29 mouse cellular contexts compared by ENCODE assay signal in genomic region chr14:78117671-78118070, GRCm38 (mm10). TPM values are rescaled to one million over a fixed set of nuclear protein-coding genes. Genes with fewer than 3 reads are reported as not detected.
"Had no signal": no experiment of that assay in that cellular context is flagged by ENCODE, and none has a peak within 500 bp of the region (broad histone marks: within the 10 kb centered on the region; RNA-seq: fewer than 3 reads in every experiment).

No protein-coding gene starts in this region.

- H3K27me3 ChIP-seq: heart, embryonic 12.5 days; hindbrain, embryonic 13.5 days; hindbrain, embryonic 15.5 days; limb, embryonic 12.5 days; liver, embryonic 13.5 days; liver, embryonic 15.5 days had no signal

- ATAC-seq: hindbrain, postnatal 0 days; intestine, embryonic 16.5 days; liver, postnatal 0 days had no signal

- H3K27ac ChIP-seq: heart, embryonic 10.5 days; hindbrain, embryonic 13.5 days; hindbrain, embryonic 15.5 days; hindbrain, postnatal 0 days; layer of hippocampus, adult 2 months; left cerebral cortex, adult 2 months; limb, embryonic 10.5 days; limb, embryonic 12.5 days; liver, embryonic 13.5 days; liver, embryonic 15.5 days had no signal

- DNase-seq: gastrocnemius, postnatal 14 days; gastrocnemius, postnatal 36 days; heart, adult 18-20 months; heart, postnatal 14 days; heart, postnatal 36 days; kidney, adult 11 months; kidney, postnatal 10 days; kidney, postnatal 4 days; liver; liver, embryonic 13.5 days; liver, postnatal 0 days had no signal

- H3K9ac ChIP-seq: heart, embryonic 12.5 days; hindbrain, embryonic 13.5 days; hindbrain, embryonic 15.5 days; limb, embryonic 12.5 days; liver, embryonic 13.5 days; liver, embryonic 15.5 days; liver, postnatal 0 days had no signal

- H3K4me2 ChIP-seq: heart, embryonic 12.5 days; hindbrain, embryonic 13.5 days; hindbrain, embryonic 15.5 days; limb, embryonic 12.5 days; liver, embryonic 11.5 days; liver, embryonic 13.5 days; liver, embryonic 15.5 days had no signal

- H3K4me1 ChIP-seq: liver, embryonic 13.5 days; liver, embryonic 15.5 days had no signal

- H3K36me3 ChIP-seq: heart, embryonic 10.5 days; heart, embryonic 12.5 days; hindbrain, embryonic 13.5 days; hindbrain, embryonic 15.5 days; limb, embryonic 10.5 days; limb, embryonic 12.5 days; liver, embryonic 13.5 days; liver, embryonic 15.5 days had no signal

- H3K4me3 ChIP-seq: heart, embryonic 10.5 days; heart, embryonic 12.5 days; hindbrain, embryonic 13.5 days; hindbrain, embryonic 15.5 days; layer of hippocampus, adult 2 months; left cerebral cortex, adult 2 months; limb, embryonic 10.5 days; limb, embryonic 12.5 days; liver, embryonic 13.5 days; liver, embryonic 15.5 days had no signal

- H3K9me3 ChIP-seq: heart, embryonic 10.5 days; heart, embryonic 12.5 days; hindbrain, embryonic 15.5 days; limb, embryonic 10.5 days; liver, embryonic 13.5 days; liver, embryonic 15.5 days had no signal

RNA-seq across cellular contexts. Expression of gene Fam216b, which starts 28.9 kb away (rescaled TPM):
- polyA plus RNA-seq: heart, embryonic 10.5 days; heart, embryonic 12.5 days; hindbrain, embryonic 11.5 days; intestine, embryonic 14.5 days; intestine, embryonic 16.5 days; kidney, adult 2 months; kidney, embryonic 14.5 days; kidney, embryonic 16.5 days; limb, embryonic 10.5 days; limb, embryonic 12.5 days; limb, embryonic 14.5 days; liver, embryonic 11.5 days; liver, embryonic 13.5 days; liver, embryonic 15.5 days; liver, postnatal 0 days had no signal
